Mouse (Mus musculus) midbrain, embryonic 11.5 days (tissue): Measurements from ENCODE around the gene Jazf1. TPM values are rescaled to one million over a fixed set of nuclear protein-coding genes. Genes with fewer than 3 reads are reported as not detected.

Experiments
- polyA plus RNA-seq: library from polyadenylated mRNA; unstranded; fragments of >200 nt; fragmentation: Nextera tagmentation; extraction: Ambion mirVana; gene quantifications from 2 replicates; pipeline ENCODE4 v1.2.1, GENCODE M21; 2014

Gene Jazf1
- polyA plus RNA-seq, 1 experiment from 2014 or later = 7.1 TPM

Other genes starting within 250 kb of the Jazf1 start
- 3.8 and 4.1 TPM in 2 replicates for gene Creb5, start 218.6 kb upstream of the Jazf1 start, polyA plus RNA-seq